Mouse (Mus musculus) megakaryocyte, embryonic 14.5 days (primary cell): Measurements from ENCODE around the gene Olfr576. TPM values are rescaled to one million over a fixed set of nuclear protein-coding genes. Genes with fewer than 3 reads are reported as not detected.

ENCODE experiments used
- H3K27me3 ChIP-seq: replicated peaks from 2 replicates; pipeline ENCODE3; 2012; ENCODE audit warnings: inconsistent platforms
- H3K36me3 ChIP-seq: replicated peaks from 2 replicates; pipeline ENCODE3; 2012; ENCODE audit warnings: low read length, inconsistent platforms, mixed read lengths
- H3K4me1 ChIP-seq: 2 replicates; pipeline ENCODE4 v1.6.1; 2012; ENCODE audit warnings: inconsistent platforms
- H3K4me3 ChIP-seq: replicated peaks from 2 replicates; pipeline ENCODE3; 2012; ENCODE audit warnings: moderate library complexity, mild to moderate bottlenecking, inconsistent platforms
- H3K9me3 ChIP-seq: 2 replicates; pipeline ENCODE4 v1.6.1; 2012; ENCODE audit warnings: inconsistent platforms
- FLI1 ChIP-seq: IDR thresholded peaks from 2 replicates; pipeline ENCODE4 v1.6.1; 2012; ENCODE audit warnings: low read length, inconsistent platforms, mixed read lengths
- GATA1 ChIP-seq: IDR thresholded peaks from 3 replicates; pipeline ENCODE4 v1.6.1; 2012; ENCODE audit warnings: mixed read lengths, low read length, inconsistent platforms, borderline replicate concordance
- polyA plus RNA-seq: library from polyadenylated mRNA; stranded (reverse); fragments of >175 nt; gene quantifications from 2 replicates; pipeline ENCODE4 v1.2.3, GENCODE M21; 2012; ENCODE audit warnings: low replicate concordance; ENCODE audit not compliant: insufficient read depth

Gene Olfr576
- polyA plus RNA-seq, 1 experiment, result not detected

DNA sequence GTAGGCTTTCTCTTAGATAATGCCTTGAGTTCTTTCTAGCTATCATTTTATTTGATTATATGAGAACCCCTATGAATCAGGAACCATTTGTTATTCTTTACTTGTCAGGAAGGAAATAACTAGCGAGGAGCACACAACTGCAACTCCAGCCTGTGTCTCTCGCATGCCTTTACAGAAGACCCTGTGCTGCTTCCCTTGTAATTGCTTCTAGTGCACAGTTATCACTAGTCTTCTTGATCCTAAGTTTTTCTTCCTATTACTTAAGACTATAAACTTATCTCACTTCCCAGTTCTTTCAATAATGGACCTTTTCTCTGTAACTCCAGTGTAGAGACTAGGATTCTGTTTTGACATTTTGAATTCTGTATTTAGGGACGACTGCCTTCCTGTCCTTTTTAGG is 4.3 kb upstream of the Olfr576 start:
- Histone ChIP-seq H3K4me1 (no peaks in the 10 kb centered on the region), H3K27me3 (no peaks in the 10 kb centered on the region), H3K4me3 (no peak overlapping the region), H3K9me3 (no peaks in the 10 kb centered on the region), H3K36me3 (no peaks in the 10 kb centered on the region)
- TF ChIP-seq GATA1, result no peak
- TF ChIP-seq FLI1, result no peak

DNA sequence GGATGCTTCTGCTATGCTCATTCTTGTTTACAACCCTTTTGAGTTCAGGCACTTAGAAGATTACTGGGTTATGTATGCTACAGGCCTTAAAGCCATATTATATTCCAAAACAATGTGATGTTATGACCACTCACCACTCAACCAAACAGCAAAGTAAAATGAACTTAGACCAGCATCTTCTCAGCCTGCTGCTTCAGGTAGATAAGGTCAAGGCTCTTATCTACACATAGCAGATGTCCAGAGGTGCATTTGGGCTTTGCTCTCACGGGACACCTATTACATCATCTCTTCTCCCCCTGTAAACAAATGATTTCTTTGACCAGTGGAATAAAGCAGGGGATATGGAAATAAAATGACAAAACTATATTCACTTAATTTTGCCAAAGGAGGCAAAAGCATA is 3.9 kb upstream of the Olfr576 start, which contains the start of gene Olfr575:
Gene Olfr575 (minus strand): TSS at position 183 of the 400 bp plus-strand sequence.
- no peak within 1 kb of the TSS for H3K4me3 ChIP-seq
- H3K4me1 ChIP-seq, result no peaks in the 10 kb centered on the region
- H3K27me3 ChIP-seq, result no peaks in the 10 kb centered on the region
- no peaks in the 10 kb centered on the region for H3K36me3 ChIP-seq
- no peak for TF ChIP-seq FLI1
- no peak for TF ChIP-seq GATA1
- H3K9me3 ChIP-seq, result no peaks in the 10 kb centered on the region

DNA sequence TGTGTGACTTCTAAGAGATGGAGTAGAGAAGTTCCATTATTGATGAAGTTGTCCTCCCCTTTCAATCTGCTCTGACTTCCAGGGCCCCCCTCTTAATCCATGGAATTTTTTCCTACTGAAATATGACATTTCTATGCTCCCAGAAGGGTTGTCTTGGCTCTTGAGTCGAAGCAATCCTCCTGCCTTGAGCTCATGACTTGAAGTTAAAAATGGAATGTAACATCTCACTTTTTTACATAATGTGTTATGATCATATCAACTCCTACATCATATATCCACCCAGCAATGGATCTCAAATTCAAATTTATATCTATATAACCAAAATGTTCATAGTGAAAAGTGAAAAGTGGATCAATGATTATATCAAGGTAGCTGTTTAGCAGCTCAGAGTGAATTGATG is 11.9 kb downstream of the Olfr576 start:
- H3K4me1 ChIP-seq, result no peaks in the 10 kb centered on the region
- no peaks in the 10 kb centered on the region for H3K27me3 ChIP-seq
- H3K36me3 ChIP-seq, result no peaks in the 10 kb centered on the region
- no peak overlapping the region for H3K4me3 ChIP-seq
- H3K9me3 ChIP-seq, result peaks cover 6% of the 10 kb centered on the region; the same call in 1 of the 2 replicates
- TF ChIP-seq GATA1, result no peak
- TF ChIP-seq FLI1, result no peak

DNA sequence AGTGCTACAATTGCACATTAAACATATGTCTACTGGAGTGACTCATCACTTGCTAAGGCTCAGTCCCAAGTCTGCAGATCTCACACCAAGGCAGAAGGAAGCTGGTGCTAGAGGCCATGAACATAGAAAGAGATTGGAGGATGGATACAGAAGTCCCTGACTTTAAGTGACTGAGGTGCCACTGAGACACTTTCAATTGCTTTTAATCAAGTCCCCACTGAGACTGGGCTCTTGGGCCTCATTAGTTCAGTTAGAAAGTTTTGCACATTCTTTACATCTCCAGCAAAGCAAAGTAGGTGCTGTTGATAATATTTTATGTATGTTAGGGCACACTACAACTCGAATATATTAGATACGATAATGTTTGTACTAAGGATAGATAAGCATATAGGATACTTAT is 13.4 kb downstream of the Olfr576 start, which contains the start of gene Olfr577:
Gene Olfr577 (minus strand): TSS at position 101 of the 400 bp plus-strand sequence.
- Histone ChIP-seq H3K36me3 (no peaks in the 10 kb centered on the region), H3K27me3 (no peaks in the 10 kb centered on the region), H3K4me1 (no peaks in the 10 kb centered on the region), H3K4me3 (no peak within 1 kb of the TSS), H3K9me3 (peaks cover 6% of the 10 kb centered on the region; the same call in 1 of the 2 replicates)
- no peak for TF ChIP-seq GATA1
- TF ChIP-seq FLI1, result no peak

DNA sequence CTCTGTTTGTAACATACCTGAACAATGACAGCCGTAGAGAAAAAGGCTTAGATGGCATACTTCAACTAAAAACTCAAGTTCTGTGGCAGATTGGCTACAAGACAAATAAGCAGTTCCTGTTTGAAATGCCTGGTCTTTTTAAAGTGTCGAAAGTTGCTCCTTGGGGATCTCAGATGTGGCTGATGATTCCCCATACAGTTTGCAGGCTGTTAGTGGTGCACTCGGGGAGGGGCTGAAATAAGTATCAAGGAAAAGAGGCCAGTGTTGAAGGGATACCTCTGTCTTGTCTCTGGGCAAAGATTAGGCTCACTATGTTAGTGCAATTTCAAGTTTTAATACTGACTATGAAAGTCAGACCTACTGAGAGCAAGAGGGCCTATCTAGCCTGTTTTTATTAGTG is 26.8 kb downstream of the Olfr576 start, which contains the start of gene Olfr578:
Gene Olfr578 (minus strand): TSS at position 101 of the 400 bp plus-strand sequence.
- Histone ChIP-seq H3K27me3 (no peaks in the 10 kb centered on the region), H3K4me3 (no peak within 1 kb of the TSS), H3K9me3 (0 out of 2 replicates have a peak, but pooled peaks cover 4% of the 10 kb centered on the region), H3K4me1 (no peaks in the 10 kb centered on the region), H3K36me3 (no peaks in the 10 kb centered on the region)
- no peak for TF ChIP-seq FLI1
- TF ChIP-seq GATA1, result no peak

Other genes with a start within 250 kb of the Olfr576 start
- gene Olfr33, start 243.6 kb upstream of the Olfr576 start, polyA plus RNA-seq, result not detected in 2 replicates
- not detected in 2 replicates for gene Olfr559, start 235.2 kb upstream of the Olfr576 start, polyA plus RNA-seq
- gene Olfr560, start 203.3 kb upstream of the Olfr576 start, polyA plus RNA-seq, result 0.17 TPM in 1 of 2 replicates, not detected in the other
- not detected in 2 replicates for gene Olfr78, start 203.2 kb upstream of the Olfr576 start, polyA plus RNA-seq
- not detected in 2 replicates for gene Olfr561, start 191.4 kb upstream of the Olfr576 start, polyA plus RNA-seq
- gene Olfr564, start 159.2 kb upstream of the Olfr576 start, polyA plus RNA-seq, result not detected in 2 replicates
- gene Olfr566, start 103.9 kb upstream of the Olfr576 start, polyA plus RNA-seq, result not detected in 2 replicates
- gene Olfr568, start 85.5 kb upstream of the Olfr576 start, polyA plus RNA-seq, result not detected in 2 replicates
- gene Olfr569, start 71.8 kb upstream of the Olfr576 start, polyA plus RNA-seq, result not detected in 2 replicates
- gene Olfr570, start 68.1 kb upstream of the Olfr576 start, polyA plus RNA-seq, result not detected in 2 replicates
- gene Olfr571, start 45.1 kb upstream of the Olfr576 start, polyA plus RNA-seq, result not detected in 2 replicates
- gene Olfr572, start 38.3 kb upstream of the Olfr576 start, polyA plus RNA-seq, result not detected in 2 replicates
- not detected in 2 replicates for gene Olfr573-ps1, start 20.1 kb upstream of the Olfr576 start, polyA plus RNA-seq
- gene Olfr574, start 14.2 kb upstream of the Olfr576 start, polyA plus RNA-seq, result not detected in 2 replicates
- not detected in 2 replicates for gene Olfr575, start 3.9 kb upstream of the Olfr576 start, polyA plus RNA-seq
- not detected in 2 replicates for gene Olfr577, start 13.3 kb downstream of the Olfr576 start, polyA plus RNA-seq
- not detected in 2 replicates for gene Olfr578, start 26.7 kb downstream of the Olfr576 start, polyA plus RNA-seq
- not detected in 2 replicates for gene Olfr582, start 75.4 kb downstream of the Olfr576 start, polyA plus RNA-seq
- not detected in 2 replicates for gene Olfr583, start 88.6 kb downstream of the Olfr576 start, polyA plus RNA-seq
- not detected in 2 replicates for gene Olfr584, start 119.2 kb downstream of the Olfr576 start, polyA plus RNA-seq
- gene Olfr585, start 135.1 kb downstream of the Olfr576 start, polyA plus RNA-seq, result not detected in 2 replicates
- not detected in 2 replicates for gene Olfr586, start 163.0 kb downstream of the Olfr576 start, polyA plus RNA-seq
- not detected in 2 replicates for gene Olfr588-ps1, start 178.2 kb downstream of the Olfr576 start, polyA plus RNA-seq
- not detected in 2 replicates for gene Olfr589, start 193.7 kb downstream of the Olfr576 start, polyA plus RNA-seq
- gene Olfr591, start 215.7 kb downstream of the Olfr576 start, polyA plus RNA-seq, result 2.6 TPM in 1 of 2 replicates, not detected in the other
- not detected in 2 replicates for gene Olfr592, start 222.1 kb downstream of the Olfr576 start, polyA plus RNA-seq
- not detected in 2 replicates for gene Olfr593, start 249.2 kb downstream of the Olfr576 start, polyA plus RNA-seq